Mouse (Mus musculus): Measurements from ENCODE around the gene Plekhg3.

Gene Plekhg3

GRCm38 (mm10) chr12:76585028-76585427 is 54.3 kb downstream of the Plekhg3 start:
- no peak for DNase-seq (ENCODE audit: low spot score)

- DNase-seq (ENCODE audit: low spot score): no peak
These were observed 56.7 kb downstream of the Plekhg3 start for GRCm38 (mm10) chr12:76587357-76587756.

- DNase-seq (ENCODE audit: low spot score): no peak
These were observed 58.8 kb downstream of the Plekhg3 start for GRCm38 (mm10) chr12:76589531-76589930.

GRCm38 (mm10) chr12:76591037-76591436 is 60.3 kb downstream of the Plekhg3 start:
- DNase-seq (ENCODE audit: low spot score): no peak

GRCm38 (mm10) chr12:76592213-76592612 is 61.5 kb downstream of the Plekhg3 start:
- DNase-seq (ENCODE audit: low spot score): peak; percentile 59

- no peak for DNase-seq (ENCODE audit: low spot score)
These were observed 62.6 kb downstream of the Plekhg3 start for GRCm38 (mm10) chr12:76593254-76593653.

GRCm38 (mm10) chr12:76593839-76594322 is 63.2 kb downstream of the Plekhg3 start:
- DNase-seq (ENCODE audit: low spot score): peak; percentile 82

- DNase-seq (ENCODE audit: low spot score): no peak
These were observed 63.9 kb downstream of the Plekhg3 start for GRCm38 (mm10) chr12:76594556-76594955.

GRCm38 (mm10) chr12:76595830-76596229 is 65.1 kb downstream of the Plekhg3 start:
- no peak for DNase-seq (ENCODE audit: low spot score)

GRCm38 (mm10) chr12:76596292-76597023 is 65.8 kb downstream of the Plekhg3 start:
- DNase-seq (ENCODE audit: low spot score): no peak

GRCm38 (mm10) chr12:76597577-76598100 is 66.9 kb downstream of the Plekhg3 start:
- no peak for DNase-seq (ENCODE audit: low spot score)

- no peak for DNase-seq (ENCODE audit: low spot score)
These were observed 67.7 kb downstream of the Plekhg3 start for GRCm38 (mm10) chr12:76598196-76598928.

GRCm38 (mm10) chr12:76603779-76604178 is 73.1 kb downstream of the Plekhg3 start:
- no peak for DNase-seq (ENCODE audit: low spot score)

GRCm38 (mm10) chr12:76604546-76604945 is 73.9 kb downstream of the Plekhg3 start:
- no peak for DNase-seq (ENCODE audit: low spot score)

- DNase-seq (ENCODE audit: low spot score): no peak
These were observed 75.1 kb downstream of the Plekhg3 start for GRCm38 (mm10) chr12:76605837-76606236.

- no peak for DNase-seq (ENCODE audit: low spot score)
These were observed 77.5 kb downstream of the Plekhg3 start for GRCm38 (mm10) chr12:76608241-76608640.

GRCm38 (mm10) chr12:76608997-76609565 is 78.4 kb downstream of the Plekhg3 start:
- no peak for DNase-seq (ENCODE audit: low spot score)

GRCm38 (mm10) chr12:76612621-76613020 is 81.9 kb downstream of the Plekhg3 start:
- no peak for DNase-seq (ENCODE audit: low spot score)

GRCm38 (mm10) chr12:76614868-76615579 is 84.3 kb downstream of the Plekhg3 start:
- DNase-seq (ENCODE audit: low spot score): no peak

GRCm38 (mm10) chr12:76615580-76615937 is 84.9 kb downstream of the Plekhg3 start:
- no peak for DNase-seq (ENCODE audit: low spot score)

- DNase-seq (ENCODE audit: low spot score): no peak
These were observed 87.5 kb downstream of the Plekhg3 start for GRCm38 (mm10) chr12:76618175-76618574.

GRCm38 (mm10) chr12:76619847-76620246 is 89.2 kb downstream of the Plekhg3 start:
- DNase-seq (ENCODE audit: low spot score): no peak

Data from spleen, adult 12 weeks (tissue).